Mouse (Mus musculus): ENCODE data around the gene Tle3. TPM values are rescaled to one million over a fixed set of nuclear protein-coding genes. Genes with fewer than 3 reads are reported as not detected.

The Tle3 gene
- polyA plus RNA-seq, 1 experiment from 2014 or later, result 11.4 TPM

DNA sequence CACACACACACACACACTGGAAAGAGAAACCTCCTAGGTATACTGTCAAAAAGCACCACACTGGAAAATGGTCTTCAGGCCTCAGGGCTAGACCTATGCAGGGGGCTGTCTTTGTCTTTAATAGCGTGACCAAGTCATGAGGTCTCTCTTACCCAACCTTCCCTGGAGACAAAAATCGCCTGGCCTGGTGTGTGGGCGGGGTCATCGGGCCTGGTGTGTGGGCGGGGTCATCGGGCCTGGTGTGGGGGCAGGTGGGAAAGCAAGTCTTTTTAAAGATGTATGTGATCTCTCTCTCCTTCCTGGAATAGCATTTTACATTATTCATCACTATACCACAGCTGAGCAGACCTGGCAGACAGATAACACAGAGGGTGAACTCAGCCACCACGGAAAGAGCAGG is 25.2 kb upstream of the Tle3 start:
- Histone ChIP-seq H3K36me3 (ENCODE audit: control insufficient read depth, insufficient read depth, low read length) (no peaks in the 10 kb centered on the region), H3K27me3 (ENCODE audit: control insufficient read depth, insufficient read depth, low read length) (peaks cover 96% of the 10 kb centered on the region), H3K9ac (ENCODE audit: low read depth, low read length) (no peak overlapping the region), H3K9me3 (replicated peaks; ENCODE audit: control insufficient read depth, low read length) (no peaks in the 10 kb centered on the region), H3K4me1 (ENCODE audit: control insufficient read depth, insufficient read depth, low read length) (peaks cover 5% of the 10 kb centered on the region; the same call in 1 of the 2 replicates), H3K27ac (ENCODE audit: low read depth, low read length) (no peak overlapping the region), H3K4me3 (ENCODE audit: low read depth, low read length) (no peak overlapping the region), H3K4me2 (no peak overlapping the region)
- no peak for ATAC-seq (replicated peaks; ENCODE audit: insufficient number of reproducible peaks, low FRiP score, low TSS enrichment)
- 23% methylated on average over 7 of the region's 7 CpGs for WGBS (ENCODE audit: insufficient replicate concordance)

DNA sequence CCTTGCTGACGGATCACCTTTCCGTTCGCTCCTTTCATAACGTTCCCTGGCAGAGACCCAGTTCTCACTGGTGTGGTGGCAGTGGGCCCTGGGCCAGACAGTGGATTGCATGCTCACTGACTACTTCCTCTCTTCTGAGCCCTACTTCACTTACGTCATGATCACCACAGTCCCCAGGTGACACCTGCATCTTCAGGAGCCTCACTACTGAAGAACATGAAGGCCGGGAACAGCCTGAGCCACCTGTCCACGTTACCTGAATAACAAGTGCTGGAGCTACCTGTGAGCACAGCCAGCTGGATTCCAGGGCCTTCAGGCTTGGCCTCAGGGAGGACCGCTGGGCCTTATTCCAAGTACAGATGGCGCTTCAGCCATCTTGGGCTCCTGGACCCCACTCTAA is 24.1 kb upstream of the Tle3 start:
- 87% methylated on average over 9 of the region's 9 CpGs for WGBS (ENCODE audit: insufficient replicate concordance)
- no peak overlapping the region for H3K27ac ChIP-seq (ENCODE audit: low read depth, low read length)
- peaks cover 91% of the 10 kb centered on the region for H3K27me3 ChIP-seq (ENCODE audit: control insufficient read depth, insufficient read depth, low read length)
- H3K4me2 ChIP-seq, result no peak overlapping the region
- ATAC-seq (replicated peaks; ENCODE audit: insufficient number of reproducible peaks, low FRiP score, low TSS enrichment), result no peak
- peaks cover 5% of the 10 kb centered on the region; the same call in 1 of the 2 replicates for H3K4me1 ChIP-seq (ENCODE audit: control insufficient read depth, insufficient read depth, low read length)
- no peak overlapping the region for H3K4me3 ChIP-seq (ENCODE audit: low read depth, low read length)
- H3K9ac ChIP-seq (ENCODE audit: low read depth, low read length), result no peak overlapping the region
- H3K9me3 ChIP-seq (replicated peaks; ENCODE audit: control insufficient read depth, low read length), result no peaks in the 10 kb centered on the region
- H3K36me3 ChIP-seq (ENCODE audit: control insufficient read depth, insufficient read depth, low read length), result no peaks in the 10 kb centered on the region

DNA sequence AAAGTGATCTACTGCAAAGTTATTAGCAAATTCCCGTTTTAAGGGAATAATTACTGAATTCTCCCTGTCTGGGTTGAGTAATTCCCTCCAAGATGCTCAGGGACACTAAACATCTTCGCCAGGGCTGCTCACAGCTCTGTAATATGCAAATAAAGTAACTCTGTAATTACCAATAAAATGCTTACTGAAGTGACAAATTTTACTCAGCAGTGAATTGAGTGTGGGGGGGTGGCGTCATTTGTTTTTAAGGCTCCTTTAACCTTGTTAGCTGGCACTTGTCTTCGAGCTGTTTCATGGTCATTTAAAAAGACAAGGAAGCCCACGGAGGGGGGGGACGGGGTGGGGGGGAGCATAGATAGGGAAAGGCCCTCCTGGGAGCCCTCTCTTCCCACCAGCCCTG is 23.6 kb upstream of the Tle3 start:
- ATAC-seq (replicated peaks; ENCODE audit: insufficient number of reproducible peaks, low FRiP score, low TSS enrichment), result no peak
- no peaks in the 10 kb centered on the region for H3K36me3 ChIP-seq (ENCODE audit: control insufficient read depth, insufficient read depth, low read length)
- no peak overlapping the region for H3K9ac ChIP-seq (ENCODE audit: low read depth, low read length)
- WGBS (ENCODE audit: insufficient replicate concordance), result 66% methylated on average over 6 of the region's 6 CpGs
- peaks cover 5% of the 10 kb centered on the region; the same call in 1 of the 2 replicates for H3K4me1 ChIP-seq (ENCODE audit: control insufficient read depth, insufficient read depth, low read length)
- no peaks in the 10 kb centered on the region for H3K9me3 ChIP-seq (replicated peaks; ENCODE audit: control insufficient read depth, low read length)
- no peak overlapping the region for H3K4me3 ChIP-seq (ENCODE audit: low read depth, low read length)
- no peak overlapping the region for H3K4me2 ChIP-seq
- H3K27ac ChIP-seq (ENCODE audit: low read depth, low read length), result no peak overlapping the region
- H3K27me3 ChIP-seq (ENCODE audit: control insufficient read depth, insufficient read depth, low read length), result peaks cover 87% of the 10 kb centered on the region

DNA sequence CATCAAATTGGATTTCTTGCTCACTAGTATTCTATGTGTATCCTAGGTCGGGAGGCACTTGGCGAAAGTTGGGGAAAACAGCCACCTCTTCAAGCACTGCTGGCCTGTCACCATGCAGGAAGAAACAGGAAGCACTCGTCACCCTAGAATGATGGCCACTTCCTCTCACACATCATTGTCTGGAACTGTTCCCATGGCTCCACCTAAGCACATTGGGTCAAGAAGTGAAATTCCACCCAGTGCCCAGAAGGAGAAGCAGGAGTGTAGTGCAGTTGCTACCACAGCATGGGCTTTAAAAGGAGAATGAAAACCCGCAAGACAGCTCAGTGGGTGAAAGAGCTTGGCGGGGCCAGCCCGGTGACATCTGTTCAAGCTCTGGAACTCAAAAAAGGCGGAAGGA is 22.5 kb upstream of the Tle3 start:
- Histone ChIP-seq H3K9ac (ENCODE audit: low read depth, low read length) (no peak overlapping the region), H3K27me3 (ENCODE audit: control insufficient read depth, insufficient read depth, low read length) (peaks cover 86% of the 10 kb centered on the region), H3K4me3 (ENCODE audit: low read depth, low read length) (no peak overlapping the region), H3K4me2 (no peak overlapping the region), H3K4me1 (ENCODE audit: control insufficient read depth, insufficient read depth, low read length) (peaks cover 5% of the 10 kb centered on the region; the same call in 1 of the 2 replicates), H3K36me3 (ENCODE audit: control insufficient read depth, insufficient read depth, low read length) (no peaks in the 10 kb centered on the region), H3K27ac (ENCODE audit: low read depth, low read length) (no peak overlapping the region), H3K9me3 (replicated peaks; ENCODE audit: control insufficient read depth, low read length) (no peaks in the 10 kb centered on the region)
- no peak for ATAC-seq (replicated peaks; ENCODE audit: insufficient number of reproducible peaks, low FRiP score, low TSS enrichment)
- 70% methylated on average over 7 of the region's 7 CpGs for WGBS (ENCODE audit: insufficient replicate concordance)

DNA sequence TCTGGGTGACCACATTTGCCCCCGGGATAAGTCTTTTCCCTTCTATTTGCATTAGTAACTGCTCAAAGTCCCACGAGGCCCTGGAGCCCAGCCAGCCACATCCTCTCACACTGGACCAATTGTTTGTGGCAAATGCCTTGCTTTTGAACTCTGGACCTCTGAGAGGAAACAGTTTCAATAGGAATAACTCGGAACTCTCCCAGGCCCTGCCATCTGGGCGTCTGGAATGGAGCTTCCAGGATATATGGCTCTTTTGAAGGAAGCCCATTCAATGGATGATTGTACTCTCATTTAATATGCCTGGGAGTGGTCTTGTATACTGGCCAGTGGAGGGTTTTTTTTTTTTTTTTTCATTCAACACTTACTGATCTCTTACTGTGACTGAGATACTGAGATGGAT is 21.0 kb upstream of the Tle3 start:
- Histone ChIP-seq H3K9ac (ENCODE audit: low read depth, low read length) (no peak overlapping the region), H3K27ac (ENCODE audit: low read depth, low read length) (no peak overlapping the region), H3K36me3 (ENCODE audit: control insufficient read depth, insufficient read depth, low read length) (no peaks in the 10 kb centered on the region), H3K4me2 (no peak overlapping the region), H3K9me3 (replicated peaks; ENCODE audit: control insufficient read depth, low read length) (no peaks in the 10 kb centered on the region; the same call in 1 of the 2 replicates), H3K4me3 (ENCODE audit: low read depth, low read length) (no peak overlapping the region), H3K4me1 (ENCODE audit: control insufficient read depth, insufficient read depth, low read length) (peaks cover 5% of the 10 kb centered on the region; the same call in 1 of the 2 replicates), H3K27me3 (ENCODE audit: control insufficient read depth, insufficient read depth, low read length) (peaks cover 75% of the 10 kb centered on the region)
- WGBS (ENCODE audit: insufficient replicate concordance), result 36% methylated on average over 4 of the region's 4 CpGs
- ATAC-seq (replicated peaks; ENCODE audit: insufficient number of reproducible peaks, low FRiP score, low TSS enrichment), result no peak

DNA sequence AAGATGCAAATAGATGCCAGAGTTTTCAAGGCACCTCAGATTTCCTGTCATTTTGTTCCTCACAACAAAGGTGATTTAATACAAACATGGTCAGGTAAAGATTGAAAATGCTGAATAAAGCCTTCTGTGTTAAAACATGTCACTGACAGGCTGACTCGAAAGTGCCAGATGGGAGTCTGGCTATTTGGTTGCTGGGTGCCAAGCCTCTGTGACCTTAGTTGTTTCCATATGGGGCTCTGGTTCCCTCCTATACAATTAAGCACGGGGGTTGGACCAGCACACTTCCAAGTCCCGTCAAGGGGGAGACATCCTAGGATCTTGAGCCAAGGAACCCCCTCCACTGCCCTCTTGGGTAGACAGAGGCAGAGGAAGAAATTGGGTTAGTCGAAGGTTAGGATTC is 13.2 kb upstream of the Tle3 start:
- Histone ChIP-seq H3K27ac (ENCODE audit: low read depth, low read length) (no peak overlapping the region), H3K9ac (ENCODE audit: low read depth, low read length) (no peak overlapping the region), H3K4me1 (ENCODE audit: control insufficient read depth, insufficient read depth, low read length) (peaks cover 16% of the 10 kb centered on the region), H3K36me3 (ENCODE audit: control insufficient read depth, insufficient read depth, low read length) (no peaks in the 10 kb centered on the region), H3K27me3 (ENCODE audit: control insufficient read depth, insufficient read depth, low read length) (peaks cover 35% of the 10 kb centered on the region), H3K4me2 (no peak overlapping the region), H3K9me3 (replicated peaks; ENCODE audit: control insufficient read depth, low read length) (no peaks in the 10 kb centered on the region; the same call in 1 of the 2 replicates), H3K4me3 (ENCODE audit: low read depth, low read length) (no peak overlapping the region)
- no peak for ATAC-seq (replicated peaks; ENCODE audit: insufficient number of reproducible peaks, low FRiP score, low TSS enrichment)
- 72% methylated on average over 4 of the region's 4 CpGs for WGBS (ENCODE audit: insufficient replicate concordance)

DNA sequence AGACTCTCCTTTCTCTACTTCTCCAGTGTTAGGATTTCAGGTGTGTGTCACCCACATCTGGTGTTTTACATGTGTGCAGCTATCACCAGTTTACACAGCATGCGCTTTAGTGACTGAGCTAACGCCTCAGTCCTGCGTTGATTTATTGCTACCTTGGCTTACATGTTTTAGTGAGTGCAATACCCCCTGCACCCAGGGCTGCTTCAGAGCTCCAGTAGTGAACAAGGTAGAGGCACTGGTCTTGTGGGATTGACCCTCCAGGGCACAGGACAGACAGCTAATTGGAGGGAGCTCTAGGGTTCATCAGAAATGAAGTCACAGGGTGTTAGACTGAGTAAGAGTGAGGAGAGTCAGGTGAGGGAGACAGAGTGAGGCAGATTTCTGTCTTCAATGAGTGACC is 12.4 kb upstream of the Tle3 start:
- peaks cover 16% of the 10 kb centered on the region for H3K4me1 ChIP-seq (ENCODE audit: control insufficient read depth, insufficient read depth, low read length)
- H3K4me3 ChIP-seq (ENCODE audit: low read depth, low read length), result no peak overlapping the region
- 92% methylated on average over 3 of the region's 3 CpGs for WGBS (ENCODE audit: insufficient replicate concordance)
- no peak overlapping the region for H3K4me2 ChIP-seq
- no peak overlapping the region for H3K27ac ChIP-seq (ENCODE audit: low read depth, low read length)
- H3K9me3 ChIP-seq (replicated peaks; ENCODE audit: control insufficient read depth, low read length), result no peaks in the 10 kb centered on the region; the same call in 1 of the 2 replicates
- H3K36me3 ChIP-seq (ENCODE audit: control insufficient read depth, insufficient read depth, low read length), result no peaks in the 10 kb centered on the region
- H3K9ac ChIP-seq (ENCODE audit: low read depth, low read length), result no peak overlapping the region
- no peak for ATAC-seq (replicated peaks; ENCODE audit: insufficient number of reproducible peaks, low FRiP score, low TSS enrichment)
- H3K27me3 ChIP-seq (ENCODE audit: control insufficient read depth, insufficient read depth, low read length), result peaks cover 36% of the 10 kb centered on the region

DNA sequence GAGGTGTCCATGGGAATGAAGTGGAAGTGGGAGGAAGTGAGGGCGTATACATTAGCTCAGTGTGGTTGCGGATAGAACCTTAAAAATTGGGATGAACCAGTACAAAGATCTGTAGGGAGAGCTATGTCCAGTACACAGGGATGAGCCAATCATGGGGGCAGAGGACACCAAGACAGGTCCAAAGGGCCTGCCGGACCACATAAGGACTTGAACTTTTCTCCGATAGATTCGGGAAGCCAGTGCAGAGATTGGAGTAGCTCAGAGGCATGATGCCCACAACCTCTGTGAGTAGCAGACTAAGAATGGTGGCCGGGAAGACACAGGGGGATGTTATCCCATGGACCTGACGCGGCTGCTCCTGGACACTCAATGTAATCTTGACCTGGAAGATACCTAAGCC is 12.0 kb upstream of the Tle3 start:
- peaks cover 40% of the 10 kb centered on the region for H3K27me3 ChIP-seq (ENCODE audit: control insufficient read depth, insufficient read depth, low read length)
- WGBS (ENCODE audit: insufficient replicate concordance), result 77% methylated on average over 8 of the region's 8 CpGs

More for the DNA sequence above, 12.0 kb upstream of the Tle3 start:
- Histone ChIP-seq H3K27ac (ENCODE audit: low read depth, low read length) (no peak overlapping the region), H3K9me3 (replicated peaks; ENCODE audit: control insufficient read depth, low read length) (no peaks in the 10 kb centered on the region; the same call in 1 of the 2 replicates), H3K4me3 (ENCODE audit: low read depth, low read length) (no peak overlapping the region), H3K36me3 (ENCODE audit: control insufficient read depth, insufficient read depth, low read length) (no peaks in the 10 kb centered on the region), H3K4me2 (peak overlapping the region; percentile 55; the same call in 1 of the 2 replicates), H3K9ac (ENCODE audit: low read depth, low read length) (no peak overlapping the region), H3K4me1 (ENCODE audit: control insufficient read depth, insufficient read depth, low read length) (peaks cover 16% of the 10 kb centered on the region)
- no peak for ATAC-seq (replicated peaks; ENCODE audit: insufficient number of reproducible peaks, low FRiP score, low TSS enrichment)
